Mouse (Mus musculus) liver, embryonic 14.5 days (tissue): ENCODE results near the gene Acot1. TPM values are rescaled to one million over a fixed set of nuclear protein-coding genes. Genes with fewer than 3 reads are reported as not detected.
A peak's percentile ranks its signal among the peaks of the same experiment; 100 is the strongest.
"Not testable (repeated sequence)": the region's sequence is repeated elsewhere in the genome, so short reads cannot be mapped to it uniquely, and the experiment has no call there.

Source experiments
- ATAC-seq: fragments of 200-750 bp; cut with Nextera tagmentation; 2 replicates; pipeline ENCODE4 v1.8.0; 2017; ENCODE audit warnings: moderate number of reproducible peaks, mild to moderate bottlenecking, moderate library complexity; ENCODE audit not compliant: insufficient read depth
- DNase-seq, 3 experiments: peaks; one replicate each; pipeline ENCODE4 v3.0.0-alpha.2; 2012 to 2013; ENCODE audit warnings: low read depth in 3 of 3, low spot score in 3 of 3
- H3K27ac ChIP-seq: fragments of 300-500 bp; sonication (generic); 2 replicates; pipeline ENCODE4 v1.5.1; 2014; ENCODE audit warnings: moderate library complexity, mild to moderate bottlenecking, control low read depth, inconsistent platforms
- H3K27me3 ChIP-seq: fragments of 300-500 bp; sonication (generic); 2 replicates; pipeline ENCODE4 v1.6.1; 2014; ENCODE audit warnings: mild to moderate bottlenecking, low read length, moderate library complexity; ENCODE audit not compliant: control insufficient read depth, insufficient read depth
- H3K36me3 ChIP-seq: fragments of 300-500 bp; sonication (generic); replicated peaks from 2 replicates; pipeline ENCODE4 v1.6.1; 2014; ENCODE audit warnings: low read depth; ENCODE audit not compliant: control insufficient read depth, insufficient read depth
- H3K4me1 ChIP-seq, 2 experiments: fragments of 200-500 bp in 1 of 2; fragments of 300-500 bp in 1 of 2; sonication (generic) in 1 of 2; replicated peaks; 2 replicates each; pipeline ENCODE4 v1.6.1; 2012 to 2014; ENCODE audit warnings: antibody characterized with exemption in 1 of 2, inconsistent platforms in 1 of 2, low read length in 1 of 2; ENCODE audit not compliant: control insufficient read depth in 2 of 2, insufficient read depth in 2 of 2
- H3K4me2 ChIP-seq: fragments of 300-500 bp; sonication (generic); 2 replicates; pipeline ENCODE4 v1.6.1; 2014; ENCODE audit warnings: low read depth, mild to moderate bottlenecking, control low read depth, moderate library complexity
- H3K4me3 ChIP-seq, 2 experiments: fragments of 200-500 bp in 1 of 2; fragments of 300-500 bp in 1 of 2; sonication (generic) in 1 of 2; 2 replicates each; pipeline ENCODE4 v1.5.1; 2012 to 2014; ENCODE audit warnings: low read depth in 2 of 2, low read length in 2 of 2, mild to moderate bottlenecking in 2 of 2, control low read depth in 1 of 2, inconsistent platforms in 1 of 2, moderate library complexity in 1 of 2; ENCODE audit not compliant: insufficient read depth in 1 of 2
- H3K9ac ChIP-seq: fragments of 300-500 bp; sonication (generic); replicated peaks from 2 replicates; pipeline ENCODE4 v1.6.1; 2014; ENCODE audit warnings: mild to moderate bottlenecking, control low read depth, moderate library complexity
- H3K9me3 ChIP-seq: fragments of 300-500 bp; sonication (generic); 2 replicates; pipeline ENCODE4 v1.6.1; 2016; ENCODE audit warnings: low read length, mixed read lengths; ENCODE audit not compliant: control insufficient read depth
- CTCF ChIP-seq: IDR thresholded peaks from 2 replicates; pipeline ENCODE4 v1.5.1; 2016; ENCODE audit warnings: antibody characterized with exemption, low read depth, control low read depth
- EP300 ChIP-seq: IDR thresholded peaks from 2 replicates; pipeline ENCODE4 v1.6.1; 2016; ENCODE audit warnings: antibody characterized with exemption, low read depth
- WGBS: fragments of 180-500 bp; shearing (Covaris S2); extraction: QIAGEN DNeasy Blood & Tissue Kit; methylation state at CpG from one replicate; pipeline ENCODE4 v1.1.7; 2014; ENCODE audit not compliant: insufficient replicate concordance; 5-methylcytosine and 5-hydroxymethylcytosine counted together
- polyA plus RNA-seq, 2 experiments: library from polyadenylated mRNA; depleted of rRNA in 1 of 2; stranded (reverse) in 1 of 2; unstranded in 1 of 2; fragments of >200 nt; fragmentation: Nextera tagmentation in 1 of 2; extraction: Ambion mirVana in 1 of 2; gene quantifications; 2 replicates each; pipeline versions ENCODE4 v1.2.1 to v1.2.3; 2012 to 2014

Gene Acot1
- polyA plus RNA-seq, 2 experiments, result 12.8 to 28.3 TPM

GRCm38 (mm10) chr12:84030659-84031332 lies 21.5 kb downstream of the Acot1 start:
- Histone ChIP-seq H3K4me1 (peaks cover 0 to 2% of the 10 kb centered on the region in 2 experiments; a peak in 2 of 4 replicates), H3K27ac (no peak overlapping the region), H3K36me3 (no peaks in the 10 kb centered on the region), H3K9ac (no peak overlapping the region), H3K9me3 (no peaks in the 10 kb centered on the region), H3K27me3 (no peaks in the 10 kb centered on the region), H3K4me2 (no peak overlapping the region), H3K4me3 (no peak overlapping the region)
- WGBS, result 46% methylated on average over 4 of the region's 4 CpGs
- TF ChIP-seq EP300, result no peak
- TF ChIP-seq CTCF, result peak; percentile 88
- peak in 1 of 3 experiments; percentile 46 for DNase-seq
- ATAC-seq, result peak; percentile 50; the same call in 1 of the 2 replicates

GRCm38 (mm10) chr12:84032854-84033253 lies 23.6 kb downstream of the Acot1 start:
- Histone ChIP-seq H3K27ac (no peak overlapping the region), H3K36me3 (no peaks in the 10 kb centered on the region), H3K9me3 (no peaks in the 10 kb centered on the region), H3K4me3 (no peak overlapping the region), H3K27me3 (peaks cover 2% of the 10 kb centered on the region), H3K9ac (no peak overlapping the region), H3K4me1 (peaks cover 0 to 3% of the 10 kb centered on the region in 2 experiments; a peak in 2 of 4 replicates), H3K4me2 (no peak overlapping the region)
- ATAC-seq, result peak; percentile 26; the same call in 1 of the 2 replicates
- no peak for DNase-seq
- TF ChIP-seq CTCF (no peak), EP300 (no peak)
- WGBS, result 51% methylated on average over 4 of the region's 4 CpGs

GRCm38 (mm10) chr12:84033302-84033701 lies 24.0 kb downstream of the Acot1 start:
- H3K4me3 ChIP-seq, DNase-seq, H3K4me2 ChIP-seq, H3K36me3 ChIP-seq, H3K4me1 ChIP-seq, H3K27ac ChIP-seq, H3K9ac ChIP-seq, H3K27me3 ChIP-seq, ATAC-seq, H3K9me3 ChIP-seq: not testable (repeated sequence)
- 34% methylated on average over 2 of the region's 2 CpGs for WGBS

GRCm38 (mm10) chr12:84034108-84034507 lies 24.8 kb downstream of the Acot1 start:
- no peak for ATAC-seq
- 12% methylated on average over 4 of the region's 4 CpGs for WGBS
- Histone ChIP-seq H3K9ac (no peak overlapping the region), H3K9me3 (no peaks in the 10 kb centered on the region), H3K36me3 (no peaks in the 10 kb centered on the region), H3K27ac (no peak overlapping the region), H3K4me1 (peaks cover 0 to 3% of the 10 kb centered on the region in 2 experiments; a peak in 2 of 4 replicates), H3K4me2 (no peak overlapping the region), H3K27me3 (peaks cover 7% of the 10 kb centered on the region), H3K4me3 (no peak overlapping the region)
- TF ChIP-seq CTCF (no peak), EP300 (no peak)
- DNase-seq, result no peak

GRCm38 (mm10) chr12:84038241-84038640 lies 29.0 kb downstream of the Acot1 start, which contains the start of gene Acot4:
Gene Acot4, plus strand, starts transcription at chr12:84038379.
- not testable (repeated sequence) for H3K36me3 ChIP-seq, H3K27ac ChIP-seq, H3K9ac ChIP-seq, H3K9me3 ChIP-seq, DNase-seq, H3K4me1 ChIP-seq, H3K27me3 ChIP-seq
- WGBS, result 12% methylated on average over 26 of the region's 32 CpGs
- peak; percentile 40; the same call in 1 of the 2 replicates for ATAC-seq
- Histone ChIP-seq H3K4me3 (peak within 1 kb of the TSS; percentile 40 to 58), H3K4me2 (peak within 1 kb of the TSS; percentile 47)

GRCm38 (mm10) chr12:84038691-84039111 lies 29.4 kb downstream of the Acot1 start, which contains the start of gene Gm49366:
Gene Gm49366, plus strand, starts transcription at chr12:84038935.
- H3K36me3 ChIP-seq, H3K27me3 ChIP-seq, H3K9ac ChIP-seq, H3K27ac ChIP-seq, H3K9me3 ChIP-seq, DNase-seq, H3K4me1 ChIP-seq: not testable (repeated sequence)
- peak; percentile 63; the same call in 1 of the 2 replicates for ATAC-seq
- WGBS, result 4% methylated on average over 38 of the region's 39 CpGs
- peak within 1 kb of the TSS; percentile 47 for H3K4me2 ChIP-seq
- peak within 1 kb of the TSS; percentile 40 to 58 for H3K4me3 ChIP-seq
